Mouse (Mus musculus) testis, adult 2 months (tissue): ENCODE data around the gene Ctso.

Experiments used
- CTCF ChIP-seq: fragments of 200-500 bp; IDR thresholded peaks from 2 replicates; pipeline ENCODE4 v1.5.1; 2012; ENCODE audit warnings: low read depth, mild to moderate bottlenecking, inconsistent platforms, low read length, moderate library complexity; ENCODE audit not compliant: control insufficient read depth, insufficient read depth, insufficient replicate concordance
- POLR2A ChIP-seq: fragments of 200-500 bp; IDR thresholded peaks from 2 replicates; pipeline ENCODE4 v1.6.1; 2012; ENCODE audit warnings: low read depth, mild to moderate bottlenecking, inconsistent platforms, low read length, moderate library complexity; ENCODE audit not compliant: control insufficient read depth

GRCm38 (mm10) chr3:81919681-81920080 lies 12.7 kb upstream of the Ctso start:
- no peak for TF ChIP-seq CTCF
- no peak for TF ChIP-seq POLR2A
